Mouse (Mus musculus) retina, adult 2 months (tissue): ENCODE measurements around the gene Nr2e1.

ENCODE experiments used
- DNase-seq: peaks from one replicate; pipeline ENCODE4 v3.0.0-alpha.2; 2012; ENCODE audit warnings: low read depth, low spot score

Nr2e1 gene

DNA sequence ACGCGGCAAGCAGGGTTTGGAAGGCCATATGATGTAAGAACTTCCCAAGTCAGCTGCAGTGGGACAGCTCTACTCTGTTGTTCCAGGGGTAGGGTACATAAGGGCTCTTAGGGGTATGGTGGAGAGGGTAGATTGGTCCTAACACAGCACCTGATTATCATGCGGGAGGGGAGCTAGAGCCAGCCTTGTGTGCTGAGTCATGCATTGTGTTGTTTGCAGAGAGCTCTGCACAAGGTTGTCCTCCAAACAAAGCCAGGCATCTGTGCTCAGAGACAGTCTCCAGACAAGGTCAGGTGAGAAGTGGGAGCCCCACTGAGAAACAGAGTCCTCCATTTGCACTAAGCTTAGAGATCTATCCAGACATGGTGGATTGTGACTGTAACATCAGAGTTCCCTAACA lies 36.9 kb downstream of the Nr2e1 start:
- DNase-seq, result no peak

DNA sequence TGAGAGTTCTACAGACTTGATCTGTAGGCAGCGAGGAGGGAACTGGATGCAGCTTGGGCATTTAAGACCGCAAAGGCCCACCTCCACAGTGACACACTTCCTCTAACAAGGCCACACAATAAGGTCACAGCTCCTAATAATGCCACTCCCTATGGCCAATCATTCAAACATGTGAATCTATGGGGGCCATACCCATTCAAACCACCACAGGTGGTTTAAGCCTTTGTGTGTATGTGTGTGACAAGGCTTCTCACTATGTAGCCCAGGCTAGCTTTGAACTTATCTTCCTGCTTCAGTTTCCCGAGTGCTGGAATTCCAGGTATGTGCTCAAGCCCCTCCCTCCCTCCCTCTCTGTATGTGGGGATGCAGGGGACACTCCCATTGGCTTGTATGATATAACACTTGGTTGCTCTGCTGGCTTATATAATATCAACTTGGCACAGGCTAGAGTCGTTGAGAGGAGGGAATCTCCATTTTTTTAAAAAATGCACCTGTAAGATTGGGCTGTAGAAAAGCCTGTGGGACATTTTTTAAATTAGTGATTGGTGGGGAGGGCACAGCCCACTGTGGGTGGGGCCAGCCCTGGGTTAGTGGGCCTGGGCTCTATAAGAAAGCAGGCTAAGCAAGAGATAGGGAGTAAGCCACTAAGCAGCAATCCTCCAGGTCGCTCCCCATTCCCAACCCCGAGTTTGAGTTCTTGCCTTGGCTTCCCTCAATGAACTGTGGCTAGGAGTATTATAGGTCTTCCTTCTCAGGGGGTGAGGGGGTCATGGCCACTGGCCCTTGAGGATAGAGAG lies 37.5 kb downstream of the Nr2e1 start:
- DNase-seq, result no peak

- no peak for DNase-seq
Observed at GRCm38 (mm10) chr10:42537571-42538316, 45.7 kb downstream of the Nr2e1 start.

DNA sequence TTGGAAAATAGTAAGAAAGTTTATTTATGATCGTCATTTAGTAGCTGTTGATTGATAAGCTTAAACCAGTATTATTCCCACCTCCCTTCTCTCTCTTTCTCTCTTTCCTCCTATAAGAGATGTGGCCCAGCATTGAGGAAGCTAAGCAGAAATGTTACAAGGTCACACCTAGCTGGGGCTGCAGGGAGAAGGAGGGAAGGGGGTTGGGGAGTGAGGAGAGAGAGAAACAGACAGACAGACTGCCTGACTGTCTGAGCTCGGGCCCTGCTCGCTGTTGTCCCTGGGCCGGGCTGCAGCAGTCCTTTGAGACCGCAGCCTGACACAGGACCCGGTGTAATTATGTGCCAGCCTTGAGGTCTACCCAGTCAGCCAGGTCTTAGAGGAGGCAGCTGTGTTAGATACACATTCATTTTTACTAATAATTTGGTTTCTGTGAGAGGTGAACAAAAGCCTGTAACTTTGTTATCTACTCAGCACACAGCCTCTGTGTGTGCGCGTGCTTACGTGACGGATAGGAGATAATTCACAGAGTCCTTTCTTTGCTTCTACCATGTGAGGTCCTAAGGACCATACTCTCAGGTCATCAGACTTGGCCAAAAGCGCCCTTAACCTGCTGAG lies 49.5 kb downstream of the Nr2e1 start:
- DNase-seq, result no peak

DNA sequence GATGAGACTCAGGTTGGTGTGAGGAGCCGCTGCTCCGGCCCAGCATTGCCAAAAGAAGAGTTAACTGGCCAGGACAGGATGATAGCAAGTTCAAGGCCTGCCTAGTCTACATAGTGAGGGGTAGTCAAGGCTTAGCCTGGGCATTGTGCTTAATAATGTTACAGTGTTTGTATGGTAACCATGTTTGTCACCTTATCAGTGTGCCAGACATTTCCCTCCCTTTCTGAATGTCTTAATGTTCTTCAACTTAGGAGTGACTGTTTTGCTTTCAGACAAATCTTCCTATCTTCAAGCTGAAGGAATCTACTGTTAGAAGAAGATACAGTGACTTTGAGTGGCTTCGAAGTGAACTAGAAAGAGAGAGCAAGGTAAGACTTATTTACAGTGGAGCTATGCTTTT lies 57.8 kb downstream of the Nr2e1 start:
- no peak for DNase-seq

- no peak for DNase-seq
Observed at GRCm38 (mm10) chr10:42523556-42524162, 59.8 kb downstream of the Nr2e1 start.

DNA sequence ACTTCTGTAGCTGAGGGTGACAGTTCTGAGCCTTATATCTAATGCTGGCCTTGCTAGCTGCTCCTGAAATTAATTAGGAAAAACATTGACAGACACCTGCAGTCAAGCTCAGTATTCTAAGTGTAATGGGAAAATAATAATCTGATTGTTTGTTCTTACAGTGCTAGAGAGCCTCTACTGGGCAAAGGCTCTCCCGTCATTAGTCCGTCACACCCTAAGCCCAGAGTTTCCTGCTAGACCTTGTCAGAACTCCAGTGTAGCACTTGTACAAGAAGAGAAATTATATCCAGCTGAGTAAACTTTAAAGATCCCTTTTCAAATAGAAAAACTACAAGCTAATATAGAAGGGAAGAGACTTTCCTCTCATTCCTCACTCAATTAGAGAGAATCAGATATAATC lies 60.5 kb downstream of the Nr2e1 start:
- DNase-seq, result no peak

DNA sequence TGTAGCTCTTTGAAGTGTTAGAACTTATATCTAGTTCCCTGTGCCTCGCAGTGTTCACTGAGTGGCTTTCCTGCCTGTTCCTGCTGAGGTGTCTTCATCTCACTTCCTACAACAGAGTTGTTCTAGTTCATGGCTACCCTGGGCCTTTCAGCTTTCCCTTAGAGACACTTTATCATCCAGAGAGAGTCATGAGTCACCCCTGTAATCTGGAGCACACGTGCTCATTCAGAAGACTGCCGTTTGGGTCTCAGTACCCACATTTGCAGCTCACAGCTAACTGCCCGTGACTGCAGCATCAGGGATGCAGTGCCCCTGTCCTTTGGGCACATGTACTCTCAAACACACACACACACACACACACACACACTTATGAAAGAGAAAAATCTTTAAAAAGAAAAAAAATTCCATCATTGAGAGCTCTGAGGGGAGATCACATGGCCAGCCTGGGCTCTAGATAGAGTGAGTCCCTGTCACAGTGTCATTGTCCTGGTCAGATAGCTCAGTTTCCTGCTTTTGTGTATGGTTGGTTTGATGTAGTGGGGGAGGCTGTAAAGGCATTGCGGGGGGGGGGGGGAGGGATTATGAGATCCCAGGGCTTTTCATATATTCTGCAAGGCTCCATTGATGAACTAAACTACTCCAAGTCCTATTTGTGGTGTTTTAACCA lies 62.0 kb downstream of the Nr2e1 start:
- DNase-seq, result no peak

DNA sequence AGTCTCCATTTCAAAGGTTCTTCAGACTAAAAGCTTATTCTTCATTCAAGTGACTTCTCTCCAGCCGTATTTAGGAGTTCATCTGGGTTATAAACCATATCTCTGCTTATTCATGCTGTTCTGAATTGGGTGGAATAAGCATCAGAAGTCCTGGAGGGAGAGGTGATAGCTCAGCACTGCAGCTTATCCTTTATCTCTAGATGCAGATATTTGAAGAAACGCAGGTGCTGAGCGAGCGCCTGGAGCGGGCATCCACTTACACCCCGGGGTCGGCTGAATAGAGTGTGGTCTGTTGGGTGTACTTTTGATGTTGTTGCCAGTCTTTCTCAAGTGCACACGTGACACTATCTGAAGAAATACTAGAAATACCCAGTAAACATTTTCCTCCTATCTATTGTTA lies 65.1 kb downstream of the Nr2e1 start:
- DNase-seq, result no peak

DNA sequence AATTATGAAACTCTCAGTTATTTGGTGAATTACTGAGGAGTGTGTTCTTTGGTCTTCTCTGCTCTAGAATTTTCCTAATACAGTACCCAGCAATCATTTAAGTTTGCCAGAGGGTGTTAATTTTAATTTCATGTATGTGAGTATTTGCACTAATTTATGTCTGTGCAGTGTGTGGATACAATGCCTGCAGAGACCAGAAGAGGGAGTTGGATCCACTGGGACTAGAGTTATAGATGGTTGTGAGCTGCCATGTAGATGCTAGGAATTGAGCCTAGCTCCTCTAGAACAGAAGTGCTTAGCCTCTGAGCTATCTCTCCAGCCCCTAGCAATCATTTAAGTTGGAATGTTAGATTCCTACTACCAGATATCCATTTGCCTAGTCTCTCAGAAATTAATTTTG lies 69.3 kb downstream of the Nr2e1 start:
- no peak for DNase-seq
